Mouse (Mus musculus): ENCODE data around the gene Nrxn1. TPM values are rescaled to one million over a fixed set of nuclear protein-coding genes. Genes with fewer than 3 reads are reported as not detected.

Gene Nrxn1
- total and polyA plus RNA-seq, 3 experiments, result 0.22 TPM; not detected in 2

- Histone ChIP-seq H3K36me3 (replicated peaks) (no peaks in the 10 kb centered on the region), H3K4me1 (ENCODE audit: insufficient read depth, low read depth, low read length) (no peaks in the 10 kb centered on the region), H3K4me3 (ENCODE audit: low read depth, low read length) (no peak overlapping the region), H3K9me3 (replicated peaks) (no peaks in the 10 kb centered on the region), H3K27me3 (ENCODE audit: insufficient read depth, low read length) (no peaks in the 10 kb centered on the region)
- no peak for DNase-seq (ENCODE audit: low spot score)
- TF ChIP-seq GATA1 (IDR thresholded peaks at IDR 0.05; ENCODE audit: borderline replicate concordance, low read length) (no peak), CTCF (IDR thresholded peaks at IDR 0.05; ENCODE audit: low read depth, low read length) (no peak), TAL1 (conservative IDR thresholded peaks at IDR 0.05; ENCODE audit: low read depth, low read length) (no peak), GATA2 (IDR thresholded peaks at IDR 0.05; ENCODE audit: borderline replicate concordance, low read depth, low read length) (no peak), POLR2AphosphoS5 (IDR thresholded peaks at IDR 0.05; ENCODE audit: insufficient replicate concordance, low read depth, low read length) (no peak)
- no peak for ATAC-seq (ENCODE audit: extremely low read depth, insufficient number of reproducible peaks, low FRiP score, poor library complexity, severe bottlenecking)
Observed at GRCm38 (mm10) chr17:90808256-90808655, 284.6 kb downstream of the Nrxn1 start.

GRCm38 (mm10) chr17:90807199-90807598, 285.7 kb downstream of the Nrxn1 start:
- no peaks in the 10 kb centered on the region for H3K36me3 ChIP-seq (replicated peaks)
- no peaks in the 10 kb centered on the region for H3K9me3 ChIP-seq (replicated peaks)
- DNase-seq (ENCODE audit: low spot score) (no peak), ATAC-seq (ENCODE audit: extremely low read depth, insufficient number of reproducible peaks, low FRiP score, poor library complexity, severe bottlenecking) (no peak)
- H3K4me3 ChIP-seq (ENCODE audit: low read depth, low read length), result no peak overlapping the region
- H3K4me1 ChIP-seq (ENCODE audit: insufficient read depth, low read depth, low read length), result no peaks in the 10 kb centered on the region
- TF ChIP-seq TAL1 (conservative IDR thresholded peaks at IDR 0.05; ENCODE audit: low read depth, low read length) (no peak), GATA2 (IDR thresholded peaks at IDR 0.05; ENCODE audit: borderline replicate concordance, low read depth, low read length) (no peak)
- no peaks in the 10 kb centered on the region for H3K27me3 ChIP-seq (ENCODE audit: insufficient read depth, low read length)

GRCm38 (mm10) chr17:90798689-90799088, 294.2 kb downstream of the Nrxn1 start:
- H3K4me1 ChIP-seq (ENCODE audit: insufficient read depth, low read depth, low read length), result no peaks in the 10 kb centered on the region
- ATAC-seq (ENCODE audit: extremely low read depth, insufficient number of reproducible peaks, low FRiP score, poor library complexity, severe bottlenecking), result no peak
- H3K9me3 ChIP-seq (replicated peaks), result no peaks in the 10 kb centered on the region
- no peak overlapping the region for H3K4me3 ChIP-seq (ENCODE audit: low read depth, low read length)
- no peaks in the 10 kb centered on the region for H3K27me3 ChIP-seq (ENCODE audit: insufficient read depth, low read length)
- no peak for DNase-seq (ENCODE audit: low spot score)
- H3K36me3 ChIP-seq (replicated peaks), result no peaks in the 10 kb centered on the region
- TF ChIP-seq TAL1 (conservative IDR thresholded peaks at IDR 0.05; ENCODE audit: low read depth, low read length), result no peak
- no peak for TF ChIP-seq CTCF (IDR thresholded peaks at IDR 0.05; ENCODE audit: low read depth, low read length)
- no peak for TF ChIP-seq GATA2 (IDR thresholded peaks at IDR 0.05; ENCODE audit: borderline replicate concordance, low read depth, low read length)
- no peak for TF ChIP-seq GATA1 (IDR thresholded peaks at IDR 0.05; ENCODE audit: borderline replicate concordance, low read length)
- TF ChIP-seq POLR2AphosphoS5 (IDR thresholded peaks at IDR 0.05; ENCODE audit: insufficient replicate concordance, low read depth, low read length), result no peak

GRCm38 (mm10) chr17:90797659-90798288, 295.1 kb downstream of the Nrxn1 start:
- DNase-seq (ENCODE audit: low spot score), result no peak
- H3K27me3 ChIP-seq (ENCODE audit: insufficient read depth, low read length), result no peaks in the 10 kb centered on the region
- no peaks in the 10 kb centered on the region for H3K9me3 ChIP-seq (replicated peaks)
- H3K36me3 ChIP-seq (replicated peaks), result no peaks in the 10 kb centered on the region
- TF ChIP-seq TAL1 (conservative IDR thresholded peaks at IDR 0.05; ENCODE audit: low read depth, low read length), result no peak
- no peak for TF ChIP-seq GATA2 (IDR thresholded peaks at IDR 0.05; ENCODE audit: borderline replicate concordance, low read depth, low read length)
- TF ChIP-seq GATA1 (IDR thresholded peaks at IDR 0.05; ENCODE audit: borderline replicate concordance, low read length), result no peak
- TF ChIP-seq CTCF (IDR thresholded peaks at IDR 0.05; ENCODE audit: low read depth, low read length), result no peak
- TF ChIP-seq POLR2AphosphoS5 (IDR thresholded peaks at IDR 0.05; ENCODE audit: insufficient replicate concordance, low read depth, low read length), result no peak
- no peak overlapping the region for H3K4me3 ChIP-seq (ENCODE audit: low read depth, low read length)
- H3K4me1 ChIP-seq (ENCODE audit: insufficient read depth, low read depth, low read length), result no peaks in the 10 kb centered on the region
- ATAC-seq (ENCODE audit: extremely low read depth, insufficient number of reproducible peaks, low FRiP score, poor library complexity, severe bottlenecking), result no peak

GRCm38 (mm10) chr17:90796974-90797373, 295.9 kb downstream of the Nrxn1 start:
- TF ChIP-seq GATA2 (IDR thresholded peaks at IDR 0.05; ENCODE audit: borderline replicate concordance, low read depth, low read length) (no peak), POLR2AphosphoS5 (IDR thresholded peaks at IDR 0.05; ENCODE audit: insufficient replicate concordance, low read depth, low read length) (no peak), GATA1 (IDR thresholded peaks at IDR 0.05; ENCODE audit: borderline replicate concordance, low read length) (no peak), TAL1 (conservative IDR thresholded peaks at IDR 0.05; ENCODE audit: low read depth, low read length) (no peak), CTCF (IDR thresholded peaks at IDR 0.05; ENCODE audit: low read depth, low read length) (no peak)
- no peak for DNase-seq (ENCODE audit: low spot score)
- Histone ChIP-seq H3K36me3 (replicated peaks) (no peaks in the 10 kb centered on the region), H3K4me1 (ENCODE audit: insufficient read depth, low read depth, low read length) (no peaks in the 10 kb centered on the region), H3K4me3 (ENCODE audit: low read depth, low read length) (no peak overlapping the region), H3K9me3 (replicated peaks) (no peaks in the 10 kb centered on the region), H3K27me3 (ENCODE audit: insufficient read depth, low read length) (no peaks in the 10 kb centered on the region)
- no peak for ATAC-seq (ENCODE audit: extremely low read depth, insufficient number of reproducible peaks, low FRiP score, poor library complexity, severe bottlenecking)

- Histone ChIP-seq H3K4me3 (ENCODE audit: low read depth, low read length) (no peak overlapping the region), H3K9me3 (replicated peaks) (no peaks in the 10 kb centered on the region), H3K36me3 (replicated peaks) (no peaks in the 10 kb centered on the region), H3K27me3 (ENCODE audit: insufficient read depth, low read length) (no peaks in the 10 kb centered on the region), H3K4me1 (ENCODE audit: insufficient read depth, low read depth, low read length) (no peaks in the 10 kb centered on the region)
- TF ChIP-seq TAL1 (conservative IDR thresholded peaks at IDR 0.05; ENCODE audit: low read depth, low read length) (no peak), GATA1 (IDR thresholded peaks at IDR 0.05; ENCODE audit: borderline replicate concordance, low read length) (no peak), GATA2 (IDR thresholded peaks at IDR 0.05; ENCODE audit: borderline replicate concordance, low read depth, low read length) (no peak), POLR2AphosphoS5 (IDR thresholded peaks at IDR 0.05; ENCODE audit: insufficient replicate concordance, low read depth, low read length) (no peak), CTCF (IDR thresholded peaks at IDR 0.05; ENCODE audit: low read depth, low read length) (no peak)
- DNase-seq (ENCODE audit: low spot score) (no peak), ATAC-seq (ENCODE audit: extremely low read depth, insufficient number of reproducible peaks, low FRiP score, poor library complexity, severe bottlenecking) (no peak)
Observed at GRCm38 (mm10) chr17:90788491-90789127, 304.3 kb downstream of the Nrxn1 start.

Data from G1E (cell line).